Mouse (Mus musculus): Measurements from ENCODE around the gene Tbcb. TPM values are rescaled to one million over a fixed set of nuclear protein-coding genes. Genes with fewer than 3 reads are reported as not detected.

Gene Tbcb
- polyA plus RNA-seq, 1 experiment from 2014 or later: 246 TPM

DNA sequence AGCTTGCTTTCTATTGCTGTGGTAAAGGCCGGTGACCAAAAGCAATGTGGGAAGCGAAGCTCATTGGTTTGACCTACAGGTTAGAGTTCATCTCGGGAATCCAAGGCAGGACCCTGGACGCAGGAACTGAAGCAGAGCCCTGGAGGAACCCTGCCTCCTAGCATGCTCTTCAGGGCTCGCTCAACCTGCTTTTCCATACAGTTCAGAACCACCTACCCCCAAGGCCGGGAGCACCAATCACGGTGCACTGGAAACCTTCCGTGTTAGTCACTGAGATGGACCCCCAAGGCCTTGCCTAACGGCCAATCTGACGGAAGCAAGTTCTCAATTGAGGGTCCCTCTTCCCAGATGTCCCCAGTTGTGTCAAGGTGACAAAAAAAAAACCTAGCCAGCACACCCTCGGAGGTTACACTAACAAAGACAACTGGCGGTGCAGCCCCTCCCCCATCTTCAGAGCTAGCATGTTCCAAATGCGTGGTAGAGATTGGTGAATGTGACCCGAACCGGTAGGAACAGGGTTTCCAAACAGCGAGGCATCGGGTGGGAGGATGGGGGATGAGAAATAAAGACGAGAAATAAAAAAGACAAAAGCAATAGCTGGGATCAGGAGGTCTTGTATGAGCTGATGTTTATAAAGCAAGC lies 32.5 kb downstream of the Tbcb start:
- H3K4me3 ChIP-seq: no peak overlapping the region
- peaks cover 36% of the 10 kb centered on the region for H3K4me1 ChIP-seq
- no peaks in the 10 kb centered on the region for H3K9me3 ChIP-seq
- 78% methylated on average over 18 of the region's 18 CpGs for WGBS
- no peaks in the 10 kb centered on the region for H3K36me3 ChIP-seq
- no peak for DNase-seq (ENCODE audit: low spot score)
- H3K27ac ChIP-seq: no peak overlapping the region
- H3K27me3 ChIP-seq (ENCODE audit: insufficient read depth, poor library complexity, severe bottlenecking): no peaks in the 10 kb centered on the region

DNA sequence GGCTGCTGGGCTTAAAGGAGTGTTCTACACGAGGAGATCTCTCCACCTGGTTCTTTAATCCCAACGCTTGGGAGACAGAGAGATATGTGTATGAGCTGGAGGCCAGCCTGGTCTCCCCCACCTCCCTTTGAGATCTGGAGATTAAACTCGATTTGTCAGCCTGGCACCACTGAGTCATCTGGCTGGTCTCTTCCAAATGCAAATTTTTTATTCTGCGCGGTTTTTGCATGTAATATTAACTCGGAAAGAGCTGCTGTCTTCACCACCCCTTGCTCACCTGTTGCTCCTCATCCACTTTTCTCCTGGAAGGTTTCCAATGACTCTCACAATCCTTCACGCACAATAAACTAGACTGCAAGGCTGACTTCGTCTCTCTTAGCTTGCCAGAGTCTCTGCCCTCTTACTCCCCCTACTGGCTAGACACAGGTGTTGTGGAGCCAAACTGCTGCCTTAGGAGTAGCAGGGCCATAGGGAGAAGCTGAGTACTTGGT lies 33.5 kb downstream of the Tbcb start, which contains the start of gene Capns1:
TSS of gene Capns1 (minus strand) at position 331 of the 491 bp plus-strand sequence.
- Histone ChIP-seq H3K4me3 (peak within 1 kb of the TSS; percentile 31), H3K4me1 (peaks cover 34% of the 10 kb centered on the region), H3K27ac (peak within 1 kb of the TSS; percentile 52; the same call in 1 of the 2 replicates), H3K36me3 (no peaks in the 10 kb centered on the region), H3K27me3 (ENCODE audit: insufficient read depth, poor library complexity, severe bottlenecking) (no peaks in the 10 kb centered on the region), H3K9me3 (no peaks in the 10 kb centered on the region)
- WGBS: 11% methylated on average over 8 of the region's 8 CpGs
- DNase-seq (ENCODE audit: low spot score): peak; percentile 87

- Histone ChIP-seq H3K4me3 (no peak overlapping the region; the same call in 1 of the 2 replicates), H3K36me3 (peaks cover 2% of the 10 kb centered on the region; the same call in 1 of the 2 replicates), H3K4me1 (peaks cover 39% of the 10 kb centered on the region), H3K9me3 (no peaks in the 10 kb centered on the region), H3K27me3 (ENCODE audit: insufficient read depth, poor library complexity, severe bottlenecking) (no peaks in the 10 kb centered on the region), H3K27ac (0 out of 2 replicates have a peak overlapping the region, but pooled peaks have one; percentile 52)
- DNase-seq (ENCODE audit: low spot score): no peak
- 58% methylated on average over 5 of the region's 5 CpGs for WGBS
Measured at GRCm38 (mm10) chr7:30197592-30198129, 34.4 kb downstream of the Tbcb start.

DNA sequence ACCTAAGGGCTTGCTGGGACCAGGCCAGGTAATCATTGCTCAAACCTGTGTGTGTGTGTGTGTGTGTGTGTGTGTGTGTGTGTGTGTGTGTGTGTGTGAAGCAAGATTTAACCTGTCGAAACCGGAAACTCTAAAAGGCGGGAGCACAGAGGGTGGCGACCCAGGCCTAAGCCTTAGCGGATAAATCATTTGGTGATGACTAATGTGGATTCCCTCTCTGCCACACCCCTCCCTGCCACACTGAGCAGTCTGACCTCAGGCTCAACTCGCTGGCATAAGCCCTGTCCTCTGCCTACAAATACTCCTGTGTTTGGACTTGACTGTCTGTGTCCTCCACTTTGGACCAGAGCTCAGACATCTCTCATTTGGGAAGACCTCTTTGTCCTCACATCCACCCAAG lies 35.9 kb downstream of the Tbcb start:
- Histone ChIP-seq H3K27me3 (ENCODE audit: insufficient read depth, poor library complexity, severe bottlenecking) (no peaks in the 10 kb centered on the region), H3K27ac (no peak overlapping the region), H3K4me3 (no peak overlapping the region), H3K36me3 (peaks cover 17% of the 10 kb centered on the region), H3K9me3 (no peaks in the 10 kb centered on the region), H3K4me1 (peaks cover 40% of the 10 kb centered on the region)
- DNase-seq (ENCODE audit: low spot score): no peak
- whole genome bisulfite sequencing: 81% methylated on average over 6 of the region's 6 CpGs

GRCm38 (mm10) chr7:30195461-30195860 lies 36.6 kb downstream of the Tbcb start:
- Histone ChIP-seq H3K9me3 (no peaks in the 10 kb centered on the region), H3K27me3 (ENCODE audit: insufficient read depth, poor library complexity, severe bottlenecking) (no peaks in the 10 kb centered on the region), H3K4me1 (peaks cover 40% of the 10 kb centered on the region), H3K27ac (peak overlapping the region; percentile 90), H3K4me3 (peak overlapping the region; percentile 85; the same call in 1 of the 2 replicates), H3K36me3 (peaks cover 24% of the 10 kb centered on the region)
- DNase-seq (ENCODE audit: low spot score): no peak
- 70% methylated on average over 6 of the region's 6 CpGs for WGBS

- under 1% methylated on average over 28 of the region's 28 CpGs for WGBS
- H3K27me3 ChIP-seq (ENCODE audit: insufficient read depth, poor library complexity, severe bottlenecking): no peaks in the 10 kb centered on the region
- peak overlapping the region; percentile 90 for H3K27ac ChIP-seq
- H3K4me3 ChIP-seq: peak overlapping the region; percentile 85
- H3K4me1 ChIP-seq: peaks cover 40% of the 10 kb centered on the region
- no peaks in the 10 kb centered on the region for H3K9me3 ChIP-seq
- DNase-seq (ENCODE audit: low spot score): peak; percentile 99
- peaks cover 29% of the 10 kb centered on the region for H3K36me3 ChIP-seq
Measured at GRCm38 (mm10) chr7:30194884-30195283, 37.2 kb downstream of the Tbcb start.

DNA sequence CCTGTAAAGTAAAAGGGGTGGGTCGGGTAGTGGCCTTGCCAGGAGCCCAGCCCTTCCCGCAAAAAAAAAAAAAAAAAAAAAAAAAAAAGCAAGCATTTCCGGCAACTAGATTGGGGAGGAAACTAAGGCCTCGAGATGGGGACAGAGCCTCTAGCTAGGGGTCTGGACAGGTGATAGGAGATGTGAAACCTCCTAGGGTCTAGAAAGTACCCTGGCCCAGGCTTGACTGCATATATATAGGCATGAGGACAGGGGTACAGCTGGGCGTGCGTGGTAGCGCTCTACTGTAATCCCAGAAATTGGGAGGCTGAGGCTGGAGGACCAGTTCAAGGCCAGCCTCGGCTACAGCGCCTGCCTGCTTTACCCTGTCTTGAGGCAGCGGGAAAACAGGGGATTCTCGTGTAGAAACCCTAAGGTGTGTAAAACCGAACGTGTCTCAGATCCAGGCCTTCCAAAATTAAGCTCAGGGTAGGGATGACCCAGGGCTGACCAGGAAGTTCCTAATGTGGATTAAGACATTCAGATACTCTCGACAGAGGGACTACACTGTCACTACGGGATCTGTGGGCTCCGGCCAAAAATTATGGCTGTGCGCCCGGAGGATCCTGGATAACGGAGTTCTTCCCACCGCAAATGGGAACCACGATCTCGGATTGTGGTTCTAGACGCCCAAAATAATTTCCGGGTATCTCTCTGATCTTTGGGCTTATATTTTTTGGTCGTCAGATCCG lies 37.8 kb downstream of the Tbcb start:
- Histone ChIP-seq H3K4me1 (peaks cover 40% of the 10 kb centered on the region), H3K9me3 (no peaks in the 10 kb centered on the region), H3K27me3 (ENCODE audit: insufficient read depth, poor library complexity, severe bottlenecking) (no peaks in the 10 kb centered on the region), H3K27ac (peak overlapping the region; percentile 90), H3K36me3 (peaks cover 31% of the 10 kb centered on the region), H3K4me3 (peak overlapping the region; percentile 85)
- no peak for DNase-seq (ENCODE audit: low spot score)
- WGBS: under 1% methylated on average over 26 of the region's 26 CpGs

GRCm38 (mm10) chr7:30193581-30194100 lies 38.4 kb downstream of the Tbcb start:
- Histone ChIP-seq H3K4me1 (peaks cover 40% of the 10 kb centered on the region), H3K27me3 (ENCODE audit: insufficient read depth, poor library complexity, severe bottlenecking) (no peaks in the 10 kb centered on the region), H3K9me3 (no peaks in the 10 kb centered on the region), H3K4me3 (peak overlapping the region; percentile 85), H3K27ac (peak overlapping the region; percentile 90), H3K36me3 (peaks cover 38% of the 10 kb centered on the region)
- WGBS: under 1% methylated on average over 26 of the region's 26 CpGs
- peak; percentile 95 for DNase-seq (ENCODE audit: low spot score)

- 24% methylated on average over 9 of the region's 9 CpGs for WGBS
- H3K4me1 ChIP-seq: peaks cover 35% of the 10 kb centered on the region
- no peaks in the 10 kb centered on the region for H3K27me3 ChIP-seq (ENCODE audit: insufficient read depth, poor library complexity, severe bottlenecking)
- H3K36me3 ChIP-seq: peaks cover 44% of the 10 kb centered on the region
- peak overlapping the region; percentile 90 for H3K27ac ChIP-seq
- H3K9me3 ChIP-seq: no peaks in the 10 kb centered on the region
- H3K4me3 ChIP-seq: peak overlapping the region; percentile 85
- DNase-seq (ENCODE audit: low spot score): no peak
Measured at GRCm38 (mm10) chr7:30193013-30193412, 39.1 kb downstream of the Tbcb start.

- Histone ChIP-seq H3K27me3 (ENCODE audit: insufficient read depth, poor library complexity, severe bottlenecking) (no peaks in the 10 kb centered on the region), H3K9me3 (no peaks in the 10 kb centered on the region), H3K4me3 (no peak overlapping the region), H3K4me1 (peaks cover 26% of the 10 kb centered on the region), H3K27ac (no peak overlapping the region), H3K36me3 (peaks cover 53% of the 10 kb centered on the region)
- 90% methylated on average over 12 of the region's 12 CpGs for WGBS
- no peak for DNase-seq (ENCODE audit: low spot score)
Measured at GRCm38 (mm10) chr7:30192088-30192487, 40.0 kb downstream of the Tbcb start.

GRCm38 (mm10) chr7:30189116-30189491 lies 43.0 kb downstream of the Tbcb start:
- no peak for DNase-seq (ENCODE audit: low spot score)
- Histone ChIP-seq H3K4me3 (no peak overlapping the region), H3K36me3 (peaks cover 72% of the 10 kb centered on the region), H3K27me3 (ENCODE audit: insufficient read depth, poor library complexity, severe bottlenecking) (no peaks in the 10 kb centered on the region), H3K9me3 (no peaks in the 10 kb centered on the region), H3K27ac (no peak overlapping the region), H3K4me1 (peaks cover 29% of the 10 kb centered on the region)
- WGBS: 80% methylated on average over 4 of the region's 4 CpGs

DNA sequence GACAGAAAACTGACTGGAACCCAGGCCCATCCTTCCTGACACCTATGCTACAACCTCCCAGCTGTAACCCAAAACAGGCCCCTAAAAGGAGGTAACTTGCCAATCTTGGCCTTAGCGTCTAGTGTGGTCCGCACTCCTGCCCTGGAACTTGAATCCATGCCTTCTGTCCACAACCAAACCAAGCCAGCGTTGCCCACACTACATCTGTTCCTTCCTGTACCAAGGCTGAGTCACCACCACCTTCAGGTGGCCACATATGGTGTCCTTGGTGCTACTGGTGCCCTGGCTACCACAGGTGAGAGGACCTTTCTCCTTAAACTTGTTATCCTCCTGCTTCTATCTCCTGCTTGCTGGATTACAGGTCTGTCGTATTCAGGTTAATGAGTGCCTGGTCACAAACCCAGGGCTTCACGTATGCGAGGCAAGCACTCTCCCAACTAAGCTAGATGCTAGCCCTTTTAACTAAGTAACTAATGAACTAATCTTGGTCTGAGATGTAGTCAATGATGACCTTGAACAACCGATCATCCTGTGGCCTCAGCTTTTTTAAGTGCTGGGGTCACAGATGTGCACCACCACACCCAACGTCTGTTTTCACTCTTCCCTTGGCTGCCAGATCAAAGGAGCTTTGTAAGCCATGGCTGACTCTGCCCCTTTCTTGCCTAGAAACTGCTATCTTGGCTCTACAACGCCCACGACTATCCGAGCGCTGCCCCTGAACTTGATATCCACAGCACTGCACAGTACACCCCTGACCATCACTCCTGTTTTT lies 43.5 kb downstream of the Tbcb start:
- DNase-seq (ENCODE audit: low spot score): no peak
- no peaks in the 10 kb centered on the region for H3K27me3 ChIP-seq (ENCODE audit: insufficient read depth, poor library complexity, severe bottlenecking)
- no peak overlapping the region for H3K4me3 ChIP-seq
- no peaks in the 10 kb centered on the region for H3K9me3 ChIP-seq
- WGBS: 76% methylated on average over 12 of the region's 12 CpGs
- peaks cover 72% of the 10 kb centered on the region for H3K36me3 ChIP-seq
- H3K27ac ChIP-seq: no peak overlapping the region
- peaks cover 32% of the 10 kb centered on the region for H3K4me1 ChIP-seq
